Mouse (Mus musculus) 3134 (cell line): ENCODE measurements at regions not wholly inside any gene's neighbourhood (a gene's known extent, or its start where the extent isn't known, plus 50 kb on each side); places are given as distances from the start of the nearest gene placed in this dataset.

Source experiments
- DNase-seq: peaks from one replicate; pipeline ENCODE4 v3.0.0-alpha.2; 2011; ENCODE audit warnings: low spot score; ENCODE audit not compliant: insufficient read length; ENCODE audit errors: extremely low read depth

DNA sequence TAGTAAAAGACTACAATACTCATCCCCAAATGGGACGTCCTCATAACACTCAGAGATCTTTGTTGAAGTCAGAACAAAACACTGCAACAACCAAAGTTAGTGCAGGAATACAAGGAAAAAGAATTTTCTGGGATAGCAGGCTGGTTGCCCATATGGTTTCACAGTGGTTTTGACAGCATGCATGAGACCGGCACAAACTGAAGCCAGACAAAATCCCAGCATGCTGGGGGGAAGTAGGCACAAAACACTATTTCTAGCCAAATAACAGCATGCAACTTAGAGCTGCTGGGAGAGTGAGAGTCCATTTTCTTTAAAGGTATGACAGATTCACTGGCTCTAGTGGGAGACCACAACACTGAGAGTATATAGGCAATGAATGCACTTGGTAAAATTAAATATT is 619.1 kb upstream of the Manea start:
- no peak for DNase-seq

GRCm38 (mm10) chr4:26964850-26965249 is 618.2 kb upstream of the Manea start:
- DNase-seq, result peak; percentile 71

GRCm38 (mm10) chr4:26944617-26945016 is 597.9 kb upstream of the Manea start:
- DNase-seq, result no peak

DNA sequence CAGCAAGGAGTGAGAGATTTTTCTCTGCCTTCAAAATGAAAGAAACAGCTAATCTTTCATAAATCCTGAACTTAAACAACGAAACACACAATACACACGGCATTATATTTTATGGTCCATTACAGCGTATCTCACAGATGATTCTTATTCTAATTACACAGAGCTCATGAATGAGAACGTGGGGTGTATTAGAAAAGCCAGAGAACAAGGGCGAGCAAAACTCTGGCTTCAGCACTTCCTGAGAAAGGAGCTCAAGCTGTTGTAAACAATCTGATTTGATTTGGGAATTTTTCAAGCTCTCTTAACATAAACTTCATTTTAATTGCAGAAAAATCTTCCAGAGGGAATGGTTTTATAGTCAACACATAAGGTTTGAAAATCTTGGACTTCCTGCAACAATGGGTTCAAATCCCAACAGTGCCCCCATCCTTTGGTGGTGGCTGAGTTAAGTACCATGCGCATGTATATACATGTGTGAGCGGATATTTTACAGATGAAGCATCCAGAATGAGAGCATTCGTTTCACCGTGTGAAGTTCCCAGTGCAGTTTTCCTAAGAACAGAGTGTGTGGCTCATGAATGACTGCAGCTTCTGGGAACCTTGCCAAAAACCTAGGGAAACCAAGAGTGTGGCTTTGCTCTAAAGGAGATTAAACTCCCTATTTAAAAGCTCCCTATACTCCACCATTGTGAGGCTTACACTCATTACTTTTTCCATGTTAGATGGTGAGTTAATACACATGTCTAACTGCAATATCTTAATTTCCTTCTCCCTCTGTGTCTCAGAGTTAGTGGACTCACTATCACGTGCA is 587.5 kb upstream of the Manea start:
- no peak for DNase-seq

GRCm38 (mm10) chr4:26929879-26930481 is 583.3 kb upstream of the Manea start:
- DNase-seq, result peak; percentile 48

DNA sequence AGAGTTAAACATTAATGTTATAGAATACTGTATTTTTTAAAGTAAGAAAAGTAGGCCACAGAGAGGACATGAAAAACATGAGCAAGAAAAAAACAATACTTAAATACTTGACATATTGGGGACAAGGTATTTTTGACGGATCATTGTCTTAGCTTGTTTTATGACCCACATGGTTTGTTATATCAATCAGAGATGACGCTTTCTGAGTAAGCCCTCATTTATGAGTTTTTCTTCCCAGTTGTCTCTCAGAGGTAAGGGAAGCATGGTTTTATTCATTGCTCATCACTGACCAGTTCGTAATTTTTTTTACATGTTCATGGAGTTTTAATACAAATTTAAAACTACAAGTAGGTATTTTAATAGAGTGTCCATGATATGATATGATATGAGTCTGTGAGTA is 579.4 kb upstream of the Manea start:
- no peak for DNase-seq

DNA sequence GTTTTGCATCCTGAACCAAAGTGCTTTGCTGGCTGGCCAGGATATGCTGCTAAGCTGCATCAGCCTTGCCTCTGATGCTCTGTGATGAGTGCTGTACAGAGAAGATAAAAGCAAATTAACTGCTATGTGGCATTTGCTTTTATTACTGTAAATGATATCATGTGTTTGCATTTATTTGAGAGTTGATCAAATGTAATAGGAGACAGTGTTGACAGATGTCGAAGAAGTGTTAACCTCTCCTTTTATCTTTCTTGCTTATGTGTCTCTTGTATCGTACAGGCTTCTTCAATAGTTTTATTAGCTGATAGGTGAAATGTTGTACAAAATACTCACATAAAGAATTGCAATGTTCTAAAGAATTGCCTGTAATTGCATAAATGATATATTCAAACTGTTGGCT is 541.8 kb upstream of the Manea start:
- no peak for DNase-seq

DNA sequence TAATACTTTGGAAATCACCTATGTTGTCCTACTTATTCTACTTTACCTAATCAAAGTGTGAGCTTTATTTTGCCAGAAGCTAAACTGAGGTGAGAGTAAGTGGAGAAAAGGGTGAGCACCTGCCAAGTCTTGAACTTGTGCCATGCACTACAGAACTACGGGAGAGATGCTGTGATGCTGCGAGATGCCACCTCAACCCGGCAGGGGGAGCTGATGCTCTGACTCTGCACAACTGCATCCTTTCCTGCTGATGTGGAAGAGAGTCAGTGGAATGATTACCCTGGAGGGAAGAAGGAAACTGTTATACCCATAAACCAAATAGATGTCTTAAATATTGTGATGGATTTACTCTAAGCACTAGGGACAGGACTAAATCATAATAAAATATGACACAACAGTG is 532.3 kb upstream of the Manea start:
- DNase-seq, result peak; percentile 20

- DNase-seq, result no peak
These were observed 495.1 kb upstream of the Manea start for GRCm38 (mm10) chr4:26841761-26842160.

DNA sequence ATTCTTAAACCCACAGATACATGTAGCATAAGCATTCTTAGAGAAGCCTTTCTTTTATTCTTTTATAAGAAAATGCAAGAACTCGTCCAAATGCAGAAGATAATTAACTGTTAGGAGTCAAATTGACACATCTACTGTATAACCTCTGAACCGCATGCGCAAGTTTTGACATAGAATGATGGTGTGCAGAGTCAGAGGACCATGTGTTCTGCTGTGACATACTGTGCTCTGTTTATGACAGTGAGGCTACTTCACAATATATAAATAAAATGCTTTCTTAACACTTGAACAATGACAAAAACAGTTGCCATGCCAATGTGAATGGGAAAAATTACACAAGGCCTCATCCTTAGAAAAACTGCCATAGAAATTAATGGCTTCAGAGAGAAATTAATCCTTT is 454.1 kb upstream of the Manea start:
- no peak for DNase-seq

- no peak for DNase-seq
These were observed 446.6 kb upstream of the Manea start for GRCm38 (mm10) chr4:26793181-26793824.

DNA sequence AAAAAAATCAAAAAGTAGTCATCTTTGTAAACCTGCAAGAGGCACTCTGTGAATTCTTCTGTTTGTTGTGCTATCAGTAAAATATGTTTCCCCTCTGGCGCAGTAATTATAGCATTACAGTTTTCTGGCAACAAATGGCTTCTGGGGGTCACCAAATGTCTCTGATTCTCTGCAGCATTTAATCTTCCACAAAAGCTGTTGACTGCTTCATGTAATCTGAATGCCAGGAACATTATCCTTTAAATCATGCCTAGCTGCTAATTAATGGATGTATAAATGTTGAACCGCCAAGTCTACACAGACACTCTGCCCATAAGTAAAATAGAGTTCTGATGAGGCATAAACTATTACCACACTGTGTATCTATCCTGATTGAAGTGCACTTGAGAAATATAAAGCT is 421.2 kb upstream of the Manea start:
- DNase-seq, result no peak

- no peak for DNase-seq
These were observed 419.8 kb upstream of the Manea start for GRCm38 (mm10) chr4:26766235-26767228.

- DNase-seq, result no peak
These were observed 394.1 kb upstream of the Manea start for GRCm38 (mm10) chr4:26740815-26741214.

DNA sequence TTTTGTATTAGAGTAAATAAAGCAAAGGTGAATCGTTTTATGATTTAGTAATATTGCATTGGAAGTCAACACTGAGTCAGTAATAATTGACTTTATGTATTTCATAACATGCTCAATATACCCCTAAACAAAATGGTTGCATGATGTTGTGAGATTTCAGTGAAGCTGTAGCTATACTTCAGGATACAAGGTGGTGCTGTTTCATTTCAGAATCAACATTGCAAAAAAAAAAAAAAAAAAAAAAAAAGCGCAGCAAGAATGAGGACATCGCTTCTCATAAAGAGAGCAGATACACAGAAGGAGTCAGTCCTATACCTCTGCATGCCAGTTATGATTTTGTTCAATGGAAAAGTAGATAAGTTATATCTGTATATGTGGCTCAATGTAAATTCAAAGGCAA is 389.7 kb upstream of the Manea start:
- no peak for DNase-seq

DNA sequence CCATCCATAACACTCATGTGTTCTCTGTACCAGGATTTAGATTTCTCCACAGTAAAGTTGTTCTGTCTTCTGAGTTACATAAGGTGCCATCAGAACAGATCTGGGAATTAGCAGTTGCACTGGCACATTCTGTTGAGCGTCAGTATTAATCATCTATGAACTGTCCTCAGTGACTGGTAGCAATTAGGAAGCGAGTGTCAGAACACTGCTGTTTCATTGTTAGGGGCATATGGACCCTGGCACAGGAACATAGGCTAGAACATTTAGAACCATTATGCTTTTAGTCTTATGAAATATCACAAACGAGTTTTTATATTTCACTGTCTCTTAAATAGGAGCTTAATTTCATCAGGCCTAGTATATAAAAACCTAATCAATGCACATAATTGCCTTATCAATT is 367.7 kb upstream of the Manea start:
- DNase-seq, result no peak

GRCm38 (mm10) chr4:26709964-26710363 is 363.3 kb upstream of the Manea start:
- DNase-seq, result no peak

- DNase-seq, result no peak
These were observed 349.3 kb upstream of the Manea start for GRCm38 (mm10) chr4:26695964-26696363.
